27 mouse cellular contexts compared by ENCODE assay signal in the genomic region with DNA sequence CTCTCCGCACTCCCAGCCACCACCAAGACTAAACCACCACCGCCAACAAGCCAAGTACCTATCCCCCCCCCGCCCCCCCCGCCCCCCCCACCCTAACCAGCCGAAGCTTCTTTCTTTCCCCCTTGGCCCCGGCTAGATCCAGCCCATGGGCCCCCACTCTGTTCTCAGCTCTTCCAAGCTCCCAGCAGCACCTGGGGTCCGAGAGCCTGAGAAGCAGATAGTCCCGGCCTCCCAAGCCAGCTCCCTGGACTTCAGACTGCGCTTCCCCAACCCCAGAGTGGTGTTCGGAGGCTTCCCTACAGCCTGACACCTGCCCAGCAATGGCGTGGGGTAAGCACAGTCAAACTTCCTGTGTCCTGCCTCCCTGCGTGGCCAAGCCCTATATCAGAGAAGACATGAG. TPM values are rescaled to one million over a fixed set of nuclear protein-coding genes. Genes with fewer than 3 reads are reported as not detected.
DNase-seq lines count a peak whose midpoint lies in the region; ATAC-seq and TF ChIP-seq lines count a peak whose summit lies in the region.
"Had no signal": no experiment of that assay in that cellular context is flagged by ENCODE, and none has a peak within 500 bp of the region (broad histone marks: within the 10 kb centered on the region; RNA-seq: fewer than 3 reads in every experiment).

No protein-coding gene starts in this region.

- TF ChIP-seq EP300 in liver, postnatal 0 days (IDR thresholded peaks at IDR 0.05; ENCODE audit: low read depth): no peak

- no peak overlapping the region for H3K27ac ChIP-seq in liver, postnatal 0 days (ENCODE audit: low read depth)
- H3K27ac ChIP-seq: embryonic facial prominence, embryonic 10.5 days; forebrain, embryonic 13.5 days; gastrocnemius, adult 2 months; heart, embryonic 15.5 days; hindbrain, embryonic 13.5 days; hindbrain, postnatal 0 days; intestine, embryonic 15.5 days had no signal

- no peaks in the 10 kb centered on the region for H3K9me3 ChIP-seq in liver, postnatal 0 days (ENCODE audit: low read length)
- H3K9me3 ChIP-seq: embryonic facial prominence, embryonic 10.5 days; forebrain, embryonic 13.5 days; G1E; heart, embryonic 15.5 days; hindbrain, embryonic 13.5 days; intestine, embryonic 15.5 days had no signal

- no peak overlapping the region for H3K9ac ChIP-seq in liver, postnatal 0 days (replicated peaks)
- H3K9ac ChIP-seq: forebrain, embryonic 13.5 days; forebrain, postnatal 0 days; heart, embryonic 15.5 days; hindbrain, embryonic 13.5 days; intestine, embryonic 15.5 days had no signal

- WGBS in liver, postnatal 0 days (ENCODE audit: insufficient replicate concordance): 61% methylated on average over 11 of the region's 12 CpGs

- no peak for ATAC-seq in liver, postnatal 0 days
- ATAC-seq: activated CD4-positive, CD25-positive, alpha-beta regulatory T cell, adult 4 months; CD4-positive, CD25-positive, alpha-beta regulatory T cell, adult 4 months; forebrain, embryonic 13.5 days; forebrain, postnatal 0 days; hindbrain, postnatal 0 days; intestine, embryonic 15.5 days had no signal

- H3K27me3 ChIP-seq in liver, postnatal 0 days (ENCODE audit: insufficient read depth, low read length): no peaks in the 10 kb centered on the region
- H3K27me3 ChIP-seq: forebrain, embryonic 13.5 days; heart, embryonic 15.5 days; hindbrain, embryonic 13.5 days; intestine, embryonic 15.5 days had no signal

- H3K4me2 ChIP-seq in liver, postnatal 0 days (ENCODE audit: low read depth, low read length): no peak overlapping the region
- H3K4me2 ChIP-seq: forebrain, embryonic 13.5 days; heart, embryonic 11.5 days; heart, embryonic 15.5 days; hindbrain, embryonic 13.5 days; intestine, embryonic 15.5 days had no signal

- DNase-seq in heart, adult 11 months: peak; percentile 79
- no peak for DNase-seq in heart, adult 8-10 months (ENCODE audit: low spot score)
- DNase-seq in testis, postnatal 10 days (ENCODE audit: low spot score): peak; percentile 39
- no peak for DNase-seq in testis, postnatal 14 days (ENCODE audit: low spot score)
- DNase-seq in R1 (ENCODE audit: low read depth, low spot score): peak; percentile 80
- DNase-seq in liver, postnatal 0 days: no peak
- no peak for DNase-seq in adrenal gland, postnatal 36 days
- DNase-seq: adrenal gland, postnatal 25 days; B cell, adult 2 months; cerebellum, adult 2 months; cerebellum, postnatal 10 days; forebrain, postnatal 0 days; gastrocnemius, adult 2 months; gastrocnemius, postnatal 25 days; heart, adult 18-20 months; heart, postnatal 14 days had no signal

- H3K4me3 ChIP-seq in liver, postnatal 0 days (ENCODE audit: low read depth, low read length): no peak overlapping the region
- H3K4me3 ChIP-seq: embryonic facial prominence, embryonic 10.5 days; forebrain, embryonic 13.5 days; gastrocnemius, adult 2 months; heart, embryonic 15.5 days; hindbrain, embryonic 13.5 days; intestine, embryonic 15.5 days had no signal

- no peaks in the 10 kb centered on the region for H3K36me3 ChIP-seq in liver, postnatal 0 days (replicated peaks; ENCODE audit: insufficient read depth, low read length)
- H3K36me3 ChIP-seq: heart, embryonic 15.5 days; hindbrain, embryonic 13.5 days; intestine, embryonic 15.5 days had no signal

- peaks cover 13% of the 10 kb centered on the region for H3K4me1 ChIP-seq in liver, postnatal 0 days (ENCODE audit: insufficient read depth)

- TF ChIP-seq CTCF in liver, postnatal 0 days (IDR thresholded peaks at IDR 0.05; ENCODE audit: low read depth): no peak

RNA-seq across cellular contexts. Expression of a gene that starts 2.4 kb away (rescaled TPM):
- 1 to 10 TPM in 2 of 4 experiments, under 1 TPM in 1, not detected in 1; 0.57 to 1.9 (median 1.1) TPM for total RNA-seq in heart, adult 8-10 months (2022)
- polyA plus RNA-seq in liver, postnatal 0 days (2015; fragmentation: Nextera tagmentation; extraction: Ambion mirVana): 0.18 and 0.86 TPM in 2 replicates
- 1 to 10 TPM; 2.8 to 3.1 TPM for total RNA-seq in adrenal gland, postnatal 36 days (2021)
- total RNA-seq: hematopoietic stem cell, adult 5-6 weeks; hindbrain, postnatal 0 days had no signal
- polyA plus RNA-seq: heart, embryonic 11.5 days had no signal

RNA-seq across cellular contexts. Expression of a gene that starts 13.9 kb away (rescaled TPM):
- total RNA-seq in heart, adult 8-10 months (2022): 10 to 100 TPM; 12.5 to 13.6 (median 13.4) TPM
- polyA plus RNA-seq in liver, postnatal 0 days (2015; fragmentation: Nextera tagmentation; extraction: Ambion mirVana): 12.9 and 13.8 TPM in 2 replicates
- 10 to 100 TPM; 40.9 to 42.3 TPM for total RNA-seq in adrenal gland, postnatal 36 days (2021)

RNA-seq across cellular contexts. Expression of a gene that starts 13.9 kb away (rescaled TPM):
- 10 to 100 TPM; 13.7 to 15.6 (median 15.0) TPM for total RNA-seq in heart, adult 8-10 months (2022)
- 3.6 and 4.6 TPM in 2 replicates for polyA plus RNA-seq in liver, postnatal 0 days (2015; fragmentation: Nextera tagmentation; extraction: Ambion mirVana)
- total RNA-seq in adrenal gland, postnatal 36 days (2021): 10 to 100 TPM; 21.2 to 21.3 TPM

RNA-seq across cellular contexts. Expression of a gene that starts 27.3 kb away (rescaled TPM):
- total RNA-seq in heart, adult 8-10 months (2022): 1 to 10 TPM; 2.1 to 2.9 (median 2.6) TPM
- polyA plus RNA-seq in liver, postnatal 0 days (2015; fragmentation: Nextera tagmentation; extraction: Ambion mirVana): 2.1 and 2.3 TPM in 2 replicates
- 1 to 10 TPM; 3.5 to 5.1 TPM for total RNA-seq in adrenal gland, postnatal 36 days (2021)

RNA-seq across cellular contexts. Expression of a gene that starts 31.4 kb away (rescaled TPM):
- total RNA-seq in heart, adult 8-10 months (2022): 1 to 10 TPM; 4.1 to 6.9 (median 4.8) TPM
- polyA plus RNA-seq in liver, postnatal 0 days (2015; fragmentation: Nextera tagmentation; extraction: Ambion mirVana): 6.2 and 7.4 TPM in 2 replicates
- 10 to 100 TPM; 10.1 to 10.5 TPM for total RNA-seq in adrenal gland, postnatal 36 days (2021)

Comparison
In these comparisons a context has a peak if more than half of its experiments do, and no peak if none do; other contexts are left out.
1. DNase-seq: peak in heart, adult 11 months (single experiment), testis, postnatal 10 days (single experiment) and R1 (single experiment); none in heart, adult 8-10 months (single experiment), testis, postnatal 14 days (single experiment), liver, postnatal 0 days (single experiment) and adrenal gland, postnatal 36 days (0 of 2).